Mouse (Mus musculus) erythroblast, embryonic 14.5 days (primary cell): Measurements from ENCODE around the gene Rtbdn.

Experiments used
- GATA1 ChIP-seq: IDR thresholded peaks from 2 replicates; pipeline ENCODE4 v1.6.1; 2012; ENCODE audit warnings: low read length, inconsistent platforms, mixed read lengths
- TAL1 ChIP-seq: IDR thresholded peaks from 3 replicates; pipeline ENCODE4 v1.6.1; 2012; ENCODE audit warnings: low read length, inconsistent platforms, mixed read lengths

DNA sequence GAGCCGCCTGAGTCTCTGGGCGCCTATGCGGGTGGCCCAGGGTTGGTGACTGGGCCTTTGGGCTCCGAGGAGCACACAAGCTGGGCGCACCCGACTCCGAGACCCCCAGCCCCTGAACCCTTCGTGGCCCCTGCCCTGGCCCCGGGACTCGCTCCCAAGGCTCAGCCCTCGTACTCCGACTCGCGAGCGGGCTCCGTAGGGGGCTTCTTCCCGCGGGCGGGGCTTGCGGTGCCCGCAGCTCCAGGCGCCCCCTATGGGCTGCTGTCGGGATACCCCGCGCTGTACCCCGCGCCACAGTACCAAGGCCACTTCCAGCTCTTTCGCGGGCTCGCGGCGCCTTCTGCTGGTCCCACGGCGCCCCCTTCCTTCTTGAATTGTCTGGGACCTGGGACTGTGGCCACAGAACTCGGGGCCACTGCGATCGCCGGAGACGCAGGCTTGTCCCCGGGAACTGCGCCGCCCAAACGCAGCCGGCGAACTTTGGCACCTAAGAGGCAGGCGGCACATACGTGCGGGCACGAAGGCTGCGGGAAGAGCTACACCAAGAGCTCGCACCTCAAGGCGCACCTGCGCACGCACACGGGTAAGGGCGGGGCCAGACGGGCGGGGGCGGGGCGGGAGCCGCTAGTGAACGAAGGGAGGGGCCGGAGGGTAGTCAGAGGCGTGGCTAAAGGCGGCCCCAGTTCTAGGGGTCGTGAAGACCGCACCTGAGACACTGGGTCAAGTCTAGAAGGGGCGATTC lies 43.7 kb upstream of the Rtbdn start:
- TF ChIP-seq GATA1 (no peak), TAL1 (no peak)
